Mouse (Mus musculus) gastrocnemius, postnatal 25 days (tissue): ENCODE measurements around the gene Ppfia4. TPM values are rescaled to one million over a fixed set of nuclear protein-coding genes. Genes with fewer than 3 reads are reported as not detected.

Experiments used
- DNase-seq: peaks from one replicate; pipeline ENCODE4 v3.0.0; 2022
- total RNA-seq, 2 experiments: library from RNA; stranded (reverse); gene quantifications; 1 replicate in 1 of 2; 2 replicates in 1 of 2; pipeline ENCODE4 v1.2.3; 2021

Gene Ppfia4
- total RNA-seq, 2 experiments from 2014 or later: 0.97 to 1.0 TPM

- peak; percentile 45 for DNase-seq
Observed at GRCm38 (mm10) chr1:134298636-134299411, 33.9 kb downstream of the Ppfia4 start.

- DNase-seq: no peak
Observed at GRCm38 (mm10) chr1:134297265-134297664, 35.5 kb downstream of the Ppfia4 start.

- no peak for DNase-seq
Observed at GRCm38 (mm10) chr1:134293738-134294604, 38.8 kb downstream of the Ppfia4 start.

GRCm38 (mm10) chr1:134293276-134293675 is 39.5 kb downstream of the Ppfia4 start:
- no peak for DNase-seq

- DNase-seq: no peak
Observed at GRCm38 (mm10) chr1:134292601-134293000, 40.1 kb downstream of the Ppfia4 start.

- DNase-seq: peak; percentile 55
Observed at GRCm38 (mm10) chr1:134292073-134292472, 40.7 kb downstream of the Ppfia4 start.

- no peak for DNase-seq
Observed at GRCm38 (mm10) chr1:134291555-134291954, 41.2 kb downstream of the Ppfia4 start.

- peak; percentile 50 for DNase-seq
Observed at GRCm38 (mm10) chr1:134290909-134291308, 41.8 kb downstream of the Ppfia4 start.

GRCm38 (mm10) chr1:134290300-134290699 is 42.4 kb downstream of the Ppfia4 start:
- DNase-seq: peak; percentile 52

- DNase-seq: peak; percentile 75
Observed at GRCm38 (mm10) chr1:134289598-134290099, 43.1 kb downstream of the Ppfia4 start, which contains the start of gene Myog. TSS of gene Myog (plus strand) at chr1:134289989.

GRCm38 (mm10) chr1:134288239-134288638 is 44.5 kb downstream of the Ppfia4 start:
- no peak for DNase-seq

- DNase-seq: no peak
Observed at GRCm38 (mm10) chr1:134285458-134286120, 47.1 kb downstream of the Ppfia4 start.

GRCm38 (mm10) chr1:134283108-134283507 is 49.6 kb downstream of the Ppfia4 start:
- DNase-seq: no peak

- no peak for DNase-seq
Observed at GRCm38 (mm10) chr1:134282342-134282741, 50.4 kb downstream of the Ppfia4 start.

GRCm38 (mm10) chr1:134281563-134281962 is 51.2 kb downstream of the Ppfia4 start:
- DNase-seq: no peak

GRCm38 (mm10) chr1:134280174-134280573 is 52.6 kb downstream of the Ppfia4 start:
- DNase-seq: no peak

- DNase-seq: no peak
Observed at GRCm38 (mm10) chr1:134276823-134277222, 55.9 kb downstream of the Ppfia4 start.

GRCm38 (mm10) chr1:134275616-134276464 is 56.9 kb downstream of the Ppfia4 start:
- peak; percentile 68 for DNase-seq

- DNase-seq: peak; percentile 59
Observed at GRCm38 (mm10) chr1:134274483-134274920, 58.2 kb downstream of the Ppfia4 start.

- no peak for DNase-seq
Observed at GRCm38 (mm10) chr1:134273493-134274395, 59.0 kb downstream of the Ppfia4 start.
